Mouse (Mus musculus) retina, adult 2 months (tissue): Measurements from ENCODE around the gene Baiap2l2.
"Not testable (repeated sequence)": the region's sequence is repeated elsewhere in the genome, so short reads cannot be mapped to it uniquely, and the experiment has no call there.

Experiments
- DNase-seq: peaks from one replicate; pipeline ENCODE4 v3.0.0-alpha.2; 2012; ENCODE audit warnings: low read depth, low spot score

Baiap2l2 gene

GRCm38 (mm10) chr15:79261757-79262156 is 23.6 kb downstream of the Baiap2l2 start:
- no peak for DNase-seq

GRCm38 (mm10) chr15:79261095-79261725 is 24.1 kb downstream of the Baiap2l2 start:
- DNase-seq = no peak

GRCm38 (mm10) chr15:79258521-79258920 is 26.8 kb downstream of the Baiap2l2 start:
- no peak for DNase-seq

DNA sequence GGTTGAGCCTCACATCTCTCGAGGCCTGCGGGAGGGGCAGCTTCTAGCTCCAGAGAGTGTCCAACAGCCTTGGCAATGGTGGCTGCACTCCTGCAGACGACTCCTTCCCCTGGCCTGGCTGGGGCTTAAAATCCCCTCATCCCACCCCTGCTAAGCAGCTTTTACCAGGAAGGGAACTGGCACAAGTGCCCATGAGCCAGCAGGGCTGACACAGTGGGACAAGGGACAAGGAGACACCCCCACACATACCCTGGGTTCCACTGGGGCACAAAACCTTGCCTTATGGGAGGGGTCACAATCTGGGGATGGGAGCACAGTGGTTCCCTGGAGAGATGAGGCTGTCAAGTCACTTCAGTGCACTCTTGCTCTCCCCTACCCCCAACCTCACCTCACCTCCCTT is 30.7 kb downstream of the Baiap2l2 start, which contains the start of gene Slc16a8:
TSS of gene Slc16a8 (minus strand) at position 101 of the 400 bp plus-strand sequence.
- no peak for DNase-seq

DNA sequence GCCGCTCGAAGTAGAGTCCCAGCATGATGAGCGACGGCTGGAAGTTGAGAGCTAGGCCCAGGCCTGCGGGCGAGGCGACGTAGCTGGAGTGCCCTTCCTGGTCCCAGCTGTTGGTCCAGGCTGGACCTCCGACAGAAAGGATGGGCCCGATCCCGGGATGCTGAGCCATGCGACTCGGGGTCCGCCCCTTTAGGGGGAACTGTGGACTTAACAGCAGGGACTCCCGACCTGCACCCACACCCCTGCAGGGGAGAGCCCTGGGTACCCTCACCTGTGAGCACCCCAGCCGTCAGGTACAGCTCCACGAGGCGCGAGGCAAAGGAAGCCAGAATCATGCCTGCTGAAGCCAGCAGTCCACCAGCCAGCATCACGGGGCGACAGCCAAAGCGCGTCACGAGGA is 32.8 kb downstream of the Baiap2l2 start:
- no peak for DNase-seq

DNA sequence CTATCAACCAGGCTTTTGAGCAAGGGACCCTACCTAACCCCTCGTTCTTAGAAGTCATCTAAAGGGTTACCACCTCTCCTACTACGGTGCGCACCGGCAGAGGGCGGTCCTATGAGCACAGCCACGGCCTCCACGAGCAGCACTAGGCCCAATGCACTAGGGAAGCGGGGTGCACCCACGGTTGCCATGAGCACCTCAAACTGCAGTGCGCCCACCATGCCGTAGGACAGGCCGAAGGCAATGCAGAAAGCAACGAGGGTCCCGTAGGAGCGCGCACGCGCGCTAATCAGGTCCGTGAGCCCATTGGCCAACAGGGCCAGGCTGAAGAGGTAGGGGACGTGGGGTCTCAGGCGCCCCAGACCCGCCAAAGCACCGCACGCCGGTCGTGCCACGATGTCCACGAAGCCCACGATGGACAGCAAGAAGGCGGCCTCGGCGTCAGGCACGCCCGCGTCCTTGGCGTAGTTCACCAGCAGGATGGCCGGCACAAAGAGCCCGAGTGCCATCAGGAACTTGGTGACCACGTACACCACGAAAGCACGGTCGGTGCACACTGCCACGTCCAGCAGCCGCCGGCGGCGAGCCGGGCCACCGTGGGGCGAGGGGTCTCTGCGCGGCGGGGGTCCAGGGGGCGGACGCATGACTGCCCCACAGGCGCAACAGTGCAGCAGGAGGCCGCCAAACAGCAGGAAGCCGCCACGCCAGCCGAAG is 33.4 kb downstream of the Baiap2l2 start:
- no peak for DNase-seq

DNA sequence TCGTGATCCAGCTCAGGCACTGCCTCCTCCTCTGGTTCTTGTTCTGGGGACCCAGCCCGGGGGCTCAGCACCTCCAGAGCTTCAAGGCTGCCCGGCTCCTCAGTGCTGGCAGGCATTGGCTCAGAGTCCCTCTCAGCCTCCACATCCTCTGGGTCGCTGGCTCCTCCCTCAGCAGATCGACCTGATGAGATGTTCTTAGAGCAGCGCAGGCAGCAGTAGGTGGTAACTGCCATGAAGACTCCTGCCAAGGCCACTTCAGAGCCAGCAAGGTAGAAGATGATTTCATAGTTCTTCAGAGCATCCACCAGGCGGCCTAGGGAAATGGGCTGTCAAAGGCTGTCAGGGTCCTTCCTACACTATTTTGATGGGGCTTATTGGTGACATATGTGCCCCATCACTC is 34.2 kb downstream of the Baiap2l2 start:
- no peak for DNase-seq

DNA sequence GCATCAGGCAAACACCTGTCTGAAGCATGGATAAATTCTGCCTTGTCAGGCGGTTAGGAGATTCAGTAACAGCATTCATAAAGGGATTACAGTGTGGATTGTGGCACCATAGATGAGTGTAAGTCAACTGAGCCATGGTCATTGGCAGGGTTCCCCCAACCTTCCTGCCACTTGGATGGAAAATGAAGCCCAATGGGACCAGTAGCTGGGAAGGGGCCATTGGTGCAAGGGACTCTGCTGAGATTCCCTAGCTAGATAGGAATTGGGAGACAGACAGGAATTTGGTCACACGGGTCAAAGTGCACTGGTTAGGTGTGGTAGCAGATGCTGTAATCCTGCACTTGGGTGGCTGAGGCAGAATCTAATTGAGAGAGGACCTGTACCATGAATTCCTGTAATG is 35.1 kb downstream of the Baiap2l2 start:
- DNase-seq = no peak

DNA sequence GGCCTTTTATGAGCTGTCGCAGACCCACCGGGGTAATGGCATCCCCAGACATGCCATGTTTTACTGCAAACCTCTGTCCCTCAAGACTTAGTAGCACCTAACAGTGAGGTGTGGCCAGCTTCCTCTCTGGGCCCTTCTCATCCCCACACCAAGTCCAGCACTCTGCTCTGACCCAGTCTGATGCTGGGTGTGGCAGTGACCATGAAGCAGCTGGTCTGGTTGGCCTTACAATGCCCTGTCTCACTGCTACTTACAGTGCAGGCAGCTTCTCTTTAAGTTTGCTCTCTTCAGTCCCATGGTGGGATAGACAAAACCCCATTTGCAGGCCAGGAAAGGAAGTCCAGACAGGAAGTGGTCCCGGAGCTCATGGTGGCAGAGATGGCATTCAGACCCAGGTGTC is 40.0 kb downstream of the Baiap2l2 start:
- no peak for DNase-seq

DNA sequence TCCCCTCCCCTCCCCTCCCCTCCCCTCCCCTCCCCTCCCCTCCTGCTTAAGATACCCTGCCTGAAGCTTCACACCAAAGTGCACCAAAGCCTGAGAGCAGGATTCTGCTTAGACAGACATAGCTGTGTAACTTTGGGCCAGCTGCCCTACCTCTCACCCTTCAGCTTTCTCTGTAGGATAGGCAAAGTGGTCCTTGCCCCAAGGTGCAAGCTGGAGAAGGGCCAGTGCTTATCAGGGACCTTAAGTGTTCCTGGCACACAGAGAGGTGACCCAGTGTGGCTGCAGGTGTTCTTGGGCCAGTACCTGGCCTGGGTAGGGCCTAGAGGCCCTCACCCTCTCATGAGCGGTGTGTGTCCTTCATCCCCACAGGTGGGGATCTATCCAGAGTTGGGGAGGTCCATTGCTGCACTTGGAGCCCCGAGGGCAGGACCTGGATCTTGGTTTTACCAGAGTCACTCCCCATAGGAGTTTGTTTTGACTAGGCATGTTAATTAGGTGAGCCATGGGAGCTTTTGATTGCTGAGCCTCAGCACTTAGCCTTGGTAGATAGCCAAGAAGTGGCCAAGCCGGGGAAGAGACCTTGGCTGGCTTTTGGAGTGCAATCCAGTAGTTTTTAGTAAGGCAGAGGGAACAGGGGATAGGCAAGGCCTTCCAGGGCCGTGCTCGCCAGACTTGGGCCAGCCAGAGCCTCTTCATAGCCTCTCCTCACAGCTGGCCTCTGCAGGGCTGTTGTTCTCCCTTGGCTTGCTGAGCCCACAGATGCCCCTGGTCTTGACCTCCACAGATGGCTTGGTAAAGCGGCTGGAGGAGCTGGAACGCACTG is 41.1 kb downstream of the Baiap2l2 start:
- no peak for DNase-seq

DNA sequence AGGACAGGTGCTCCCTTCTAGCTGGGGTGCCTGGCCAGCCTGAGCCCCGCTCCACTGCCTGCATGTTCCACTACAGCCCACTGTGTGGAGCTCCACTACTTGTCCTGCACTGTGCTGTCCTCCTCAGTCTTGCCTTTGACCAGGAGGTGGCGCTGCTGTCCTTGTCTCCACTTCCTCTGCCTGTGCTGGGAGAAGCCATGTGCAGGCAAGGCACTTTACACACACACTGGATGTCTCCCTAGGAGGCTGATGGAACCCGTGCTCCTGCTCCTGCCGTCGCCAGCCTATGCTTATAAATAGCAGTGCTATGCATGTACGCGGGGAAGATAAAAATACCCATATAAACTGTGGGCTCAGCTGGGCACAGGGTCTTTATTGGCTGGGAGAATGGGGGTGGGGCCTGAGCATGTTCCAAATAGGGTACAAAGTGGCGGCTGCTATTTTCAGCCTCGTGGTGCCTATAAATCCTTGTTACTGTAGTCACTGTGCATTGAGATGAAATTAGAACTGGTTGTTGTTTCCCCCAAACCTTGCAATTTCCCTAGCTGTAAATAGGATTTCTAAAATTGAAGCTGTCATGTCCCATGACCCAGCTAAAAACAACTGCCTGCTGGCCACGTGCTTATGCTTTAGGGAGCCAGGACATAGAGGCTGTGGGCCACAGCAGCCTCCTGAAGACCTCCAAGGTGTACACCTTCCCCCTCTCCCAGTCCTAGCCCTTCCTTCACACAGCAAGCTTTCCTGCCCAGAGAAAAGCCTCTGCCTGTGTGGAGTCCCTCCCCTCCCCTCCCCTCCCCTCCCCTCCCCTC is 41.9 kb downstream of the Baiap2l2 start:
- peak; percentile 80 for DNase-seq

DNA sequence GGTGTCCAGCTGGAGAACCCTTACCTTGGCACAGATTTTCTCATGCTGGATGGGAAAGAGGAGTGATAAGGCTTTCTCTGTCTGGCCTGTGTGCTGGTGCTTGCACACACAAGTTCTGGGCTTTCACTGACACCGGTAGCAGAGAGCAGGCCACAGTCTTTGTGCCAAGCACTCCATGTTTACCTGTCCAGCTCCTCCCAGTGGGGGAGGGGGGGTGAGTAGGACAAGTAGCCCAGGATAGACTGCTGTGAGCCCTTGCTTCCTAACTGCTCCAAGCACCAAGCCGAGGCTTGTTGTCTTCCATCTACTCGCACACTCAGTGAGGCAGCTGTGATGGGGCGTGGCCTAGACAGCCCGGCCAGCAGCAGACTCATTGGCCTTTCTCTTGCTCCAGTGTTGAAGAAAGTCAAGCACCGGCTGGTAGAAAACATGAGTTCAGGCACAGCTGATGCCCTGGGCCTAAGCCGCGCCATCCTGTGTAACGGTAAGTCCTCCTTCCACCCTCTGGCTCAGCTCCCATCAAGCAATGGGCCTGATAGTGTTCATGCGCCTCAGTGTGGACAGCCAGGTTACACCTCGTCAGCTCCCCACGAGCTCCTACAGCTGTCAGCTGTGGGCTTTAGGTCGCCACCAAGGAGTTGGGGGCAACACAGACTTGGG is 42.6 kb downstream of the Baiap2l2 start:
- DNase-seq = no peak

- no peak for DNase-seq
Measured at GRCm38 (mm10) chr15:79238036-79238435, 47.3 kb downstream of the Baiap2l2 start.

- no peak for DNase-seq
Measured at GRCm38 (mm10) chr15:79235268-79235667, 50.1 kb downstream of the Baiap2l2 start.

GRCm38 (mm10) chr15:79229058-79229821 is 56.1 kb downstream of the Baiap2l2 start, which contains the start of the genes Pick1 and Gm49486:
TSS of gene Pick1 (plus strand) at chr15:79229173.
TSS of gene Gm49486 (plus strand) at chr15:79229391.
- peak; percentile 73 for DNase-seq

- DNase-seq = not testable (repeated sequence)
Measured at GRCm38 (mm10) chr15:79225780-79226179, 59.6 kb downstream of the Baiap2l2 start.

DNA sequence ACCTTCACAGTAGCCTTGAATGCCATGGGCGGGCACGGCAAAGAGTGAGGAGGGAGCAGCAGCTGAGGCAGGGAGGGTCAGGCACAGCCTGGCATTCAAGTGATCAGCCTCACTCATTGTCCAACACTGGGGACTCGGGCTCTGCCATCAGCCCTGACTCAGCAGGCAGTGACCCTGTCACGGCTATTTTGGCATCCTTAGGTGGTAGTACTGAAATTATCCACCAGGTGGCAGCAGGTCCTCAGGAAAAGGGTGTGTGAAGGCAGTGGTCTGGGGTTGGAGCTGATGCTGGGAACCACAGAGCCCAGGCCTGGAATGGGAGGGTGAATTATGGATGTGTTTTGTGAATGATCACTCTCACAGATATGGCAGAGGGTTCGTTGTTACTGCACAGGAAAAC is 60.7 kb downstream of the Baiap2l2 start:
- peak; percentile 69 for DNase-seq

DNA sequence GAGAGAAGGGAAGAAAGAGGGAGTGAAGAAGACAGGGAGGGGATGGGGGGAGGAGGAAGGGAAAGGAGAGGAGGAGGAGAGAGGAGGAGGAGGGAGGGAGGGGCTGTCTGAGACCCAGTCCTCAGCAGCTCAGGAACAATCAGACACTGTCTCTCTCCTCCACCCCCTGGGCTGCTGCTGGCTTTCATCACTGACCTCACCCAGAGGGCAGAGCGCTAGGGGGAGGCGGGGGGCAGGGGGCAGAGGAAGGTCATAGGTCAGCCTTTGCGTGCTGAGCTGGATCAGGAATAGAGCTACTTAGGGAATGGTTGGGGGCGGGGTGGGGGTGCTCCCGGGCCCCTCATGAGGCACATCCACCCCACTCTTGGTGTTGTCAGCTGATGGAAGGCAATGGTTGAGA is 61.7 kb downstream of the Baiap2l2 start:
- DNase-seq = no peak

DNA sequence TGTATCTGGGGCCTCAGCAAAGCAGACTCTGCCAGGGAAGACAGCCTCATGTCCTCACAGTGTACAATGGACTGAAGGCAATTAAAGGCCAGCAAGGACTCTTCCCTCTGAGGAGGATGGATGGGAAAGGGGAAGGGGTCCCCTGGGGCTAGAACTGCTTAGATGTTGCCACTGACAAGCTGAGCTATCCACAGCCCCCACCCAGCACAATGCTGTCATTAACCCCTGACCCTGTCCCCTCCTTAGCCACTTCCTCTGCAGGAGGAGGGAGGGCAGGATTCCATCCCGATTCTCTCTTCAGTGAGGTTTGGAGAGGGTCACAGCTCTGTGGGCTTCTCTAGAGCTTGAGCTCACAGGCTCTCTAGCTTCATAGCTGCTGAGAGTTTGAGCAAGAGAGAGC is 65.8 kb downstream of the Baiap2l2 start:
- DNase-seq = no peak

DNA sequence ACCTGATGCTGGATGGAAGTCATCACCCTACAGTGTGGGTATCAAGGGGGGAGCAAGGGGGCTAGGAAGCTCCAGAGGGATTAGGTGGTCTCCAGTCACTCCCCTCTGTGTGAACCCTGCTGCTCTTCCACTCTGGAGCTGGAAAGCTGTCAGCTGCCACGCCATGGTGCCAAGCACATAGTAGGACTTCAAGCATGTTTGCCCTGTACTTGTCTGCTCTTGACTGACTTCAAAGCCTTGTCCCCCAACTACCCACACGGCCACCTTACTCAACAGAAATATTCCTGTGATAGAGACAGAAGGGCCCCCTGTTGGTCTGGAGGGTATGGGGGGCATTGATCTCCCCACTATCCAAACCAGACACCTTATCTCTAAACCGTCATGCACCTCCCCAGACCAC is 69.1 kb downstream of the Baiap2l2 start:
- DNase-seq = no peak
